ENCODE assay signal across 8 mouse cellular contexts in genomic region chr8:108886599-108887255, GRCm38 (mm10).
DNase-seq lines count a peak whose midpoint lies in the region; ATAC-seq and TF ChIP-seq lines count a peak whose summit lies in the region.

No protein-coding gene starts in this region.

- H3K79me2 ChIP-seq in macrophage (ENCODE audit: inconsistent target), result no peaks in the 10 kb centered on the region

- intact Hi-C loops in left cerebral cortex, adult 2 months (cut with DNase I), result loop anchor here (1.0 to 5.0 kb wide), 4 partner anchors 25 to 651 kb away; no protein-coding TSS in a partner anchor

- no peak overlapping the region for H3K27ac ChIP-seq in cortical plate, adult 2 months (ENCODE audit: insufficient read depth, low read length)
- no peak overlapping the region for H3K27ac ChIP-seq in left cerebral cortex, adult 2 months
- H3K27ac ChIP-seq in macrophage, result peak overlapping the region; percentile 19; the same call in 1 of the 2 replicates

- 0 out of 2 replicates have a peak overlapping the region, but pooled peaks have one; percentile 8 for H3K4me3 ChIP-seq in cortical plate, adult 2 months (ENCODE audit: insufficient read depth, low read length)
- peak overlapping the region; percentile 25; the same call in 1 of the 2 replicates for H3K4me3 ChIP-seq in left cerebral cortex, adult 2 months
- peak overlapping the region; percentile 32 for H3K4me3 ChIP-seq in macrophage (ENCODE audit: inconsistent target)

- TF ChIP-seq CTCF in cortical plate, adult 2 months (IDR thresholded peaks at IDR 0.05; ENCODE audit: extremely low read depth, insufficient read depth, low read length), result peak; percentile 78
- peak; percentile 93 for TF ChIP-seq CTCF in left cerebral cortex, adult 2 months (IDR thresholded peaks at IDR 0.05)

- peak; percentile 75 for DNase-seq in gastrocnemius, postnatal 10 days
- peak; percentile 84 for DNase-seq in induced T-regulatory cell, adult 2 months (ENCODE audit: low read depth)
- peak; percentile 75 to 89 for DNase-seq in left cerebral cortex, adult 2 months (ENCODE audit: extremely low spot score in 1 of 2, low spot score in 2 of 2)
- DNase-seq in retina, postnatal 1 day, result peak; percentile 83
- peak; percentile 94 for DNase-seq in thymus, postnatal 4 days

- WGBS in macrophage (ENCODE audit: missing documents), result 10% methylated on average over 12 of the region's 12 CpGs

- H3K36me3 ChIP-seq in macrophage (ENCODE audit: inconsistent target), result no peaks in the 10 kb centered on the region

- H3K4me1 ChIP-seq in cortical plate, adult 2 months (ENCODE audit: control insufficient read depth, insufficient read depth, low read length), result no peaks in the 10 kb centered on the region

- peak; percentile 83 for ATAC-seq in activated CD4-positive, CD25-positive, alpha-beta regulatory T cell, adult 4 months

- no peak for TF ChIP-seq POLR2A in cortical plate, adult 2 months (IDR thresholded peaks at IDR 0.05; ENCODE audit: extremely low read depth, insufficient read depth, low read length)
